Mouse (Mus musculus) induced T-regulatory cell, adult 2 months (primary cell): ENCODE measurements around the gene Slamf8.

Source experiments
- DNase-seq: peaks from one replicate; pipeline ENCODE4 v3.0.0-alpha.2; 2012; ENCODE audit warnings: low read depth

The Slamf8 gene

DNA sequence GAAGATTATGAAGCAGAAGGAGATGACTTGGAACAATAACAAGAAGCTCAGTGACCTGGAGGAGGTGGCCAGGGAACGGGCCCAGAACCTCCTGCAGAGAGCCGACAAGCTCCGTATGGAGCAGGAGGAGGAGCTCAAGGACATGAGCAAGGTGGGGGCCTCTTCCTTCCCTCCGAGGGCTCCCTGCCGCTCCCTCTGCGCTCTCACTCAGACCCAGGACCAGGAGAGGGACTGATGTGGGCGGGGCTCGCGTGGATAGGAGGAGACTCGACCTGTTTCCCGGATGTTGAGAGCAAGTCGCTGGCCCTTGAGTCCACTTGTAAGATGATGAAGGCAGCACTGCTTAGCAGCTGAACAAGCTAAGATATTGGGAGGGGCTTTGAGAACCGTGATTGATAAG, 57.8 kb downstream of the Slamf8 start:
- DNase-seq = no peak
